Mouse (Mus musculus) kidney, adult 2 months (tissue): Measurements from ENCODE around the gene Saal1. TPM values are rescaled to one million over a fixed set of nuclear protein-coding genes. Genes with fewer than 3 reads are reported as not detected.
A peak's percentile ranks its signal among the peaks of the same experiment; 100 is the strongest.

Experiments used
- DNase-seq: peaks from one replicate; pipeline ENCODE4 v3.0.0; 2021
- H3K27ac ChIP-seq: fragments of 200-500 bp; 2 replicates; pipeline ENCODE4 v1.5.1; 2012; ENCODE audit warnings: low read depth, low read length, control low read depth, inconsistent platforms; ENCODE audit not compliant: insufficient read depth
- H3K27me3 ChIP-seq: fragments of 200-500 bp; replicated peaks from 2 replicates; pipeline ENCODE4 v1.6.1; 2012; ENCODE audit warnings: mild to moderate bottlenecking, moderate library complexity, low read length, inconsistent platforms; ENCODE audit not compliant: control insufficient read depth, insufficient read depth
- H3K36me3 ChIP-seq: fragments of 200-500 bp; 2 replicates; pipeline ENCODE4 v1.6.1; 2012; ENCODE audit warnings: mild to moderate bottlenecking, moderate library complexity, low read length, inconsistent platforms; ENCODE audit not compliant: control insufficient read depth, insufficient read depth
- H3K4me1 ChIP-seq: fragments of 200-500 bp; 2 replicates; pipeline ENCODE4 v1.6.1; 2011; ENCODE audit warnings: low read length; ENCODE audit not compliant: control insufficient read depth, insufficient read depth
- H3K4me3 ChIP-seq: fragments of 200-500 bp; 2 replicates; pipeline ENCODE4 v1.5.1; 2011; ENCODE audit warnings: mild to moderate bottlenecking, low read depth, low read length, control low read depth; ENCODE audit not compliant: insufficient read depth
- CTCF ChIP-seq: fragments of 200-500 bp; conservative IDR thresholded peaks from 2 replicates; pipeline ENCODE4 v1.5.1; 2011; ENCODE audit warnings: low read depth, mild to moderate bottlenecking, control low read depth, low read length, moderate library complexity, mixed read lengths; ENCODE audit not compliant: insufficient read depth, insufficient read length
- POLR2A ChIP-seq: fragments of 200-500 bp; IDR thresholded peaks from one replicate; pipeline ENCODE4 v1.6.1; 2011; ENCODE audit warnings: low read depth, low read length, control low read depth
- WGBS: fragments of 180-500 bp; shearing (Covaris S2); methylation state at CpG from one replicate; pipeline ENCODE4 v1.1.7; 2018; 5-methylcytosine and 5-hydroxymethylcytosine counted together
- polyA plus RNA-seq: library from polyadenylated mRNA; depleted of rRNA; stranded (reverse); fragments of >200 nt; gene quantifications from 2 replicates; pipeline ENCODE4 v1.2.3, GENCODE M21; 2012

Gene Saal1
- polyA plus RNA-seq, 1 experiment = 5.3 TPM

DNA sequence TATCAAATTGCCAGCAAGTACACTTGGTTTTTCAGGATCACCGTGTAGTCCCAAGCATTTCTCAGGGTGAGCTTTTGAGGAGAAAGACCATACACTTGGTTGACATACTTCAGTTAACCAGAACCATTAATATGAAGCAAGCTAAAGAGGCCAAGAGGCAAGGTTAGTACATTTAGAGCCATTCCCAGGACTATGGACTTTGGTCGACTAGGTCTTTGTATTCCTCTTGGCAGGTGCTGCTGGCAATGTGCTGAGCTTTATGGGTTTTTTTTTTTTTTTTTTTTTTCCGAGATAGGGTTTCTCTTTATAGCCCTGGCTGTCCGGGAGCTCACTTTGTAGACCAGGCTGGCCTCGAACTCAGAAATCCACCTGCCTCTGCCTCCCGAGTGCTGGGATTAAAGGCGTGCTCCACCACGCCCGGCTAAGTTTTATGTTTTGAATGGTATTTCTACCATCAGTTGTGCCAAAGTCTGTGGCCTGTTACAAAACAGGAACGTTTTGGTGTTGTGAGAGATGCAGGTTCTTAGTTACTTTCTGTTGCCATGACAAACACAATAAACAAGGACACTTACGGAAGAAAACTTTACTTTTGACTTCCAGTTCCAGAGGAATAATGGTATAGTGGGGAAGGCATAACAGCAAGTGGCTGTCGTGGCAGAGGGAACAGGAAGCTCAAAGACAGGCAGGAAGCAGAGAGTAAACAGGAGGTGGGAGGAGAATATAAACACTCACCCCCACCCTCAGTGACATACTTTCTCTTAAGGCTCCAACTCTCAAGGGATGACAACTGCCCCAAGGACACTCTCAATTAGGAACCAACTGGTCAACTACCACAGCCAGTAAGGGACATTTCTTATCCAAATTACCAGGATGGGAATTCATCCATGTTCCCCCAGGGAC is 28.3 kb upstream of the Saal1 start:
- H3K27ac ChIP-seq = peak overlapping the region; percentile 72

DNA sequence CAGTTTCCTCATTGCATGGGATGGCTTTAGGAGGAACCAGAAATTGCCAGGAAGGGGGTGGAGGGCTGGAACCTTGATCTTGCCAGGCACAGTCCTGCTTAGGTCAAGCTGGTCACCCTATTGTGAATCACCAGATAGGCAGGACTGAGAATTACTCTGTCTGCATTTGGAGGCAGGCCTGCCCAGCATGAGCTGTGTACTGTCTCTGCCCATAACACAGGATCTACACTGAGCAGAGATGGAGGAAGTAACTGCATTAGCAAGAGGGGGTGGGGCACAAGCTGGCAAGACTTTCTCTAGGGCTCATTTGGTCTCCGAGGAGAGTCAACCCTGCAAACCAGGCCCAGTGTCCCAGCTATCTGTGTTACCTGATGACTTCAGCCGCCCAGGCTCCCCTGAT is 24.5 kb upstream of the Saal1 start:
- Histone ChIP-seq H3K27ac (no peak overlapping the region), H3K4me3 (no peak overlapping the region), H3K27me3 (no peaks in the 10 kb centered on the region), H3K36me3 (no peaks in the 10 kb centered on the region), H3K4me1 (peaks cover 7% of the 10 kb centered on the region; the same call in 1 of the 2 replicates)
- no peak for DNase-seq
- TF ChIP-seq CTCF = no peak
- no peak for TF ChIP-seq POLR2A
- 87% methylated on average over 2 of the region's 2 CpGs for WGBS

More for the DNA sequence above, 28.3 kb upstream of the Saal1 start:
- 48% methylated on average over 12 of the region's 12 CpGs for WGBS
- TF ChIP-seq POLR2A = no peak
- TF ChIP-seq CTCF = no peak
- Histone ChIP-seq H3K27me3 (no peaks in the 10 kb centered on the region), H3K4me1 (peaks cover 7% of the 10 kb centered on the region; the same call in 1 of the 2 replicates), H3K36me3 (no peaks in the 10 kb centered on the region), H3K4me3 (no peak overlapping the region)
- DNase-seq = peak; percentile 87

DNA sequence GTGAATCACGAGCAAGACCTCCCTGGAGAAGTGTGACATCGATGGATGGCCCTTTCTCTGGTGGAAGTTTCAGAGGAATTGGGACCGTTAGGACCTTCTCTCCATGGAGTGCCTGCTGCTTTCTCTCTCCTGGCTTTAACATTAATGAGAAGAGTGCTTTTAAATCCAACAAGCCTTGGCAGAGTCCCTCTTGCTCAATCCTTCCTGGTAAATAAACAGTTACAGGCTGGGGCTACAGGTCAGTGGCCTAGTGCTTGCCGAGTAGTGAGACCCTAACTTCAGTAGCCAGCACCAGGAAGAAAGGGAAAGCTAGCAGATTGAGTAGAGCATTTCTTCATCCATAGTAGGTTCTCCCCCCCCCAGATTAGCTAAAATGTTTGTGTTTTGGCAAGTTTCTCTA is 22.0 kb upstream of the Saal1 start, which contains the start of gene Saa4:
Gene Saa4, minus strand, starts transcription at position 146 of the 400 bp plus-strand sequence.
- Histone ChIP-seq H3K4me1 (no peaks in the 10 kb centered on the region), H3K27ac (no peak within 1 kb of the TSS), H3K27me3 (no peaks in the 10 kb centered on the region), H3K36me3 (no peaks in the 10 kb centered on the region), H3K4me3 (no peak within 1 kb of the TSS)
- no peak for TF ChIP-seq CTCF
- TF ChIP-seq POLR2A = no peak
- 73% methylated on average over 4 of the region's 4 CpGs for WGBS
- DNase-seq = peak; percentile 20

DNA sequence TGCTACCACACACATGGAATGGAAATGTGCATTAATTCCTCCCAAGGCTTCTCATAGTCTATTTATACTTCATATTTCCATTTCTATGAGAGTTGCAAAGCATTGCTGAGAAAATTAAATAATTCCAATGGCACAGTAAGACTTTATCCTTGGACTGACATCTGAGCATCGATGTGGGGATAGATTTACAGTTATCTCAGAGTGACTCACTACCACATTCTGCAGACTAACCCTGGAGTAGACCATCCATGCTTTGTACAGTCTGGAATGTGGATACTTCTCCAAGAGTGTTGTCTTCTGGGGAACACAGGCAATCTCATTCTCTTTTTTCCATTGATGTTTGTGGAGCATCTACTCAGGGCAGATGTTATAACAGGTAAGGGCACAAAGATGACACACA is 17.1 kb upstream of the Saal1 start:
- 86% methylated on average over 1 of the region's 1 CpGs for WGBS
- H3K36me3 ChIP-seq = no peaks in the 10 kb centered on the region
- no peak for DNase-seq
- H3K27me3 ChIP-seq = no peaks in the 10 kb centered on the region
- H3K27ac ChIP-seq = no peak overlapping the region
- TF ChIP-seq CTCF (no peak), POLR2A (no peak)
- no peak overlapping the region for H3K4me3 ChIP-seq
- H3K4me1 ChIP-seq = peaks cover 7% of the 10 kb centered on the region; the same call in 1 of the 2 replicates

DNA sequence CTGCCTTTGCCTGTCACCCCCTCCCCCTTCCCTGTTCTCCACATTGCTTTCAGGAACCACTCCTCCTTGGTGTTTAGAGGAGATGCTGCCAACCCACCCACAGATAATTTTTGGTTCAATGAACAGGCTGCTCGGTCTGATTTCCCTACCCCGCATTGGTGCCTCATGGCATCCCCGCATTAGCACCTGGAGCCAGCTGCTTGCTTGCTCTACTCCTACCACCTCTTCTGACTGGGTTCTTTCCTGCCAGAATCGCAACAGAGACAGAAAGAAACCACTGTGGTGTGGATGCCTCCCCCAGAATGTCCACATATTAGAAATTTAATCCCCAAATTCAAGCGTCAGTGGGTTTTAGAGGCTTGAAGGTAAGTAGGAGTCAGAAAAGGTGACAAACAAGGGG is 13.9 kb upstream of the Saal1 start:
- WGBS = 35% methylated on average over 5 of the region's 5 CpGs
- no peak overlapping the region for H3K27ac ChIP-seq
- H3K4me3 ChIP-seq = no peak overlapping the region
- H3K27me3 ChIP-seq = no peaks in the 10 kb centered on the region
- H3K36me3 ChIP-seq = no peaks in the 10 kb centered on the region
- DNase-seq = no peak
- no peak for TF ChIP-seq POLR2A
- TF ChIP-seq CTCF = no peak
- H3K4me1 ChIP-seq = peaks cover 7% of the 10 kb centered on the region; the same call in 1 of the 2 replicates

DNA sequence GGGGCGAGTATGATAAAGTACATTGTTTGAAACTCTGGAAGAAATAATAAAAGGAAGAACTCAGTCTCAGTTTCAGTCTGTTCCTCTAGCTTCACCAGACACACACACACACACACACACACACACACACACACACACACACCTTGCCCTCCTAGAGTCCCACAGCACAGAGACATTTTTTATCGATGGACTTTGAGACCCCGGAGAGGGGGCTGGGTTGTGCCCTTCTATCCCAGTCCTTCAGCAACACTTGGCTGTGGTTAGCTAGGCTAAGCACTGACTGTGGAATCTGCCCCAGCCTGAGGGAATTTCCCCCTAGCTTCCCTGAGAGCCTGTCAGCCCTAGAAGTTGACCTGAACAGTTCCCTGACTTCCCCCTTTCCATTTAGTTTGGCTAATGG is 13.4 kb upstream of the Saal1 start:
- TF ChIP-seq CTCF (no peak), POLR2A (no peak)
- peak; percentile 66 for DNase-seq
- Histone ChIP-seq H3K27ac (no peak overlapping the region), H3K36me3 (no peaks in the 10 kb centered on the region), H3K4me3 (no peak overlapping the region), H3K27me3 (no peaks in the 10 kb centered on the region), H3K4me1 (peaks cover 7% of the 10 kb centered on the region; the same call in 1 of the 2 replicates)
- WGBS = 43% methylated on average over 3 of the region's 3 CpGs

DNA sequence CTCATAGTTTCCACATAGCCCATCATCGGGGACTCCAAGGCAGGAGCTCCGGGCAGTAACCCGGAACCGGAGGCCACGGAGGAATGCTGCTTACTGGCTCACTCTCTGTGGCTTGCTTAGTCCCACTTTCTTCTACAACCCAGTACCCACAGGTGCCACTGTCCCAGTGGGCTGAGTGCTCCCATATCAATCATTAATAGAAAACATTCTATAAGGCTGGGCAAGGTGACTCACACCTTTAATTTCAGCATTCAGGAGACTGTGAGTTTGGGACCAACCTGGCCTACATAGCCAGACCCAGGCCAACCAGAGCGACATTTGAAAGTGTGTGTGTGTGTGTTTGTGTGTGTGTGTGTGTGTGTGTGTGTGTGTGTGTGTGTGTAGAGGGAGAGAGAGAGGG is 12.9 kb upstream of the Saal1 start:
- DNase-seq = no peak
- no peaks in the 10 kb centered on the region for H3K36me3 ChIP-seq
- no peaks in the 10 kb centered on the region for H3K27me3 ChIP-seq
- WGBS = 68% methylated on average over 6 of the region's 6 CpGs
- peaks cover 7% of the 10 kb centered on the region; the same call in 1 of the 2 replicates for H3K4me1 ChIP-seq
- no peak overlapping the region for H3K4me3 ChIP-seq
- TF ChIP-seq CTCF = no peak
- no peak for TF ChIP-seq POLR2A
- H3K27ac ChIP-seq = no peak overlapping the region
